Mouse (Mus musculus): ENCODE measurements around the gene 1700066M21Rik. TPM values are rescaled to one million over a fixed set of nuclear protein-coding genes. Genes with fewer than 3 reads are reported as not detected.

1700066M21Rik gene
- total RNA-seq, 2 experiments from 2014 or later = 3.1 to 4.7 TPM

GRCm38 (mm10) chr1:57390993-57391790, 13.8 kb downstream of the 1700066M21Rik start:
- intact Hi-C loops (cut with DNase I) = loop anchor here (5.0 kb wide), 1 partner anchor 1504 kb away; no protein-coding TSS in a partner anchor
- no peak for DNase-seq

DNA sequence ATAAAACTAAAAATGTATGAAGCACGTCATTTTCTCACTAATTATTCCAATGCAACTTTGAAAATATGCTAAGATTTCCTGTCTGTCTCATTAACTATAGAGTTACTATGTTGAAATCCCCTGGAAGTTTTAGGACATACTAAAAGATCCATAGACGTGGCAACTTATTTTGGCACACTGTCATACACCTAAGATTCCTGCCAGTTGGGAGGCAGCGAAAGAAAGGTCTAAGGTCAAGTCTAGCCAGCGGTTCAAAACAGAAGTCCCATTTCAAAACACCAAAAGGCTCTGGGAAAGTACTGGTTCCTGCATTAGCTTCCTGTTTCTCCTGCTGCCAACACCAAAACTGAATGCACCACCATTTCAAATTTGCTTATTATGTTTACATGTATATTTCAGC, 15.0 kb downstream of the 1700066M21Rik start:
- intact Hi-C loops (cut with DNase I) = loop anchor here (5.0 kb wide), 1 partner anchor 1505 kb away; no protein-coding TSS in a partner anchor
- DNase-seq = no peak

GRCm38 (mm10) chr1:57394051-57394450, 16.6 kb downstream of the 1700066M21Rik start:
- peak; percentile 34 to 71 for DNase-seq
- intact Hi-C loops (cut with DNase I) = loop anchor here (5.0 kb wide), 1 partner anchor 1507 kb away; no protein-coding TSS in a partner anchor

GRCm38 (mm10) chr1:57400321-57400720, 22.9 kb downstream of the 1700066M21Rik start:
- DNase-seq = no peak
- intact Hi-C loops (cut with DNase I) = no loop called here

DNA sequence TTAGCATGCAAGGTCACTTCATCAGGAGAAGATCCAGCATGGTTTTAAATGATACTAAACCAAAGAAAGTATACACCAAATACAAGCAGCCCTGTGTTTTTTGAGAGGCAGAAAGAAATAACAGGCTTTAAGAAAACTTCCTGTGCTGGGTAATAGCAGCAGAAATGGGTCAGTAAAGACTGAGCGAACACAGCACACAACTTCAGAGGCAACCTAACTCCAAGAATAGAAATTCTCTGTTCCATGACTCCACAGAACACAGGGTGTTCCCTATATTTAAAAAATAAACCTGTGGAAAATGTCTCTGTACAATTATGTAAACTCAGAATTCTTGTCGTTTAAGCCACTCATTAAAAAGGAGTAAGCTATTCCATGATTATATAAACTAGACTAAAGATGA, 23.5 kb downstream of the 1700066M21Rik start:
- no peak for DNase-seq
- intact Hi-C loops (cut with DNase I) = no loop called here

- DNase-seq = no peak
- intact Hi-C loops (cut with DNase I) = no loop called here
These were observed 24.7 kb downstream of the 1700066M21Rik start for GRCm38 (mm10) chr1:57402116-57402515.

DNA sequence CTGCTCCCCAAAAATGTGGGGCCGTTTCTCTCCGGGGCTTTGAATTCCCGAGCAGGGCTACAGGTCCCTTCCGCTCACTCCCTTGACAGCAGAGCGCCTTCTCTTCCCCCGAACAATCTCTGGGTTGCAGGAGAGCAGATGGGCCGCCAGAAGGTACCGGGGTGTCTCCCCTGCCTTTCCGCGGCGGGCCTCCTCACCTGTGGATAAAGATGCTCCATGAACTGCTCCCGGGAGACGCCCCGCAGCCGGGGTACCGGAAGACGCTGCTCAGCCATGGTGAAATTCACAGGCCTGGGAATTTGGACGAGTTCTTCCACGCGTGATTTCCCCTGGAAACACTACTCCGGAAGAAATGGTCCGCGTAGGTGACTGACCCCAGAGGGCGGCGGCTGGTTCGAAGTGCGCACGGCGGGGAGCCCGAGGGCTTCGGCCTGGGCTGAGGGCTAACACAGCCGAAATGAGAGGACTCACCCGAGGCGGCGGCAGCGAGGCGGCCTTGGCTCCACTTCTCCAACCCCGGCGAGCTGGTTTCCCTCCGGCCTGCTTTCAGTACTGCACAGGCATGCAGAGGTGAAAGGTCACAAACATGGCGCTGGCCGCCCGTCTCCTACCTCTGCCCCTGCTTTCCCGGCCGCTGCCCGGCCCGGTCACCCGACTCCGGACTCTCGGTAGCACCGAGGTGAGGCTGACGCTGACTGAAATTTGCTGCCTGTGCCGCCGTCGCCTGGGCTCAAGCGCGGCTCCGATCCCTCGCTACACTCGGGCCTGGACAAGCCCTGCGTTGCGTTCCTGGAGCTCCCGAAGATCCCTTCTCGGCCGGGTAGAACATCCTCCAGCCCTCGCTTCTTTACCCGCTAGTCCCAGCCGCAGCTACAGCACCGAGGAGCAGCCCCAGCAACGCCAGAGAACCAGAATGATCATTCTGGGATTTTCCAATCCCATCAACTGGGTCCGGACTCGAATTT, 29.0 kb downstream of the 1700066M21Rik start, which contains the start of the genes Maip1 and Tyw5:
Gene Maip1, plus strand, starts transcription at position 142 of the 965 bp plus-strand sequence.
Gene Tyw5, minus strand, starts transcription at position 915 of the 965 bp plus-strand sequence.
- DNase-seq = peak; percentile 89 to 91
- intact Hi-C loops (cut with DNase I) = loop anchor here (5.0 kb wide), 1 partner anchor 986 kb away; the partner anchor contains the start of gene Bzw1

- intact Hi-C loops (cut with DNase I) = loop anchor here (5.0 kb wide), 1 partner anchor 983 kb away; the partner anchor contains the start of gene Bzw1
- DNase-seq = no peak
These were observed 31.6 kb downstream of the 1700066M21Rik start for GRCm38 (mm10) chr1:57408994-57409393.

GRCm38 (mm10) chr1:57413397-57413796, 36.0 kb downstream of the 1700066M21Rik start:
- intact Hi-C loops (cut with DNase I) = no loop called here

GRCm38 (mm10) chr1:57423696-57424095, 46.3 kb downstream of the 1700066M21Rik start:
- DNase-seq = peak; percentile 39 to 42
- intact Hi-C loops (cut with DNase I) = loop anchor here (2.0 to 5.0 kb wide), 3 partner anchors 607 to 849 kb away; no protein-coding TSS in a partner anchor

More at GRCm38 (mm10) chr1:57413397-57413796, 36.0 kb downstream of the 1700066M21Rik start:
- DNase-seq = no peak

DNA sequence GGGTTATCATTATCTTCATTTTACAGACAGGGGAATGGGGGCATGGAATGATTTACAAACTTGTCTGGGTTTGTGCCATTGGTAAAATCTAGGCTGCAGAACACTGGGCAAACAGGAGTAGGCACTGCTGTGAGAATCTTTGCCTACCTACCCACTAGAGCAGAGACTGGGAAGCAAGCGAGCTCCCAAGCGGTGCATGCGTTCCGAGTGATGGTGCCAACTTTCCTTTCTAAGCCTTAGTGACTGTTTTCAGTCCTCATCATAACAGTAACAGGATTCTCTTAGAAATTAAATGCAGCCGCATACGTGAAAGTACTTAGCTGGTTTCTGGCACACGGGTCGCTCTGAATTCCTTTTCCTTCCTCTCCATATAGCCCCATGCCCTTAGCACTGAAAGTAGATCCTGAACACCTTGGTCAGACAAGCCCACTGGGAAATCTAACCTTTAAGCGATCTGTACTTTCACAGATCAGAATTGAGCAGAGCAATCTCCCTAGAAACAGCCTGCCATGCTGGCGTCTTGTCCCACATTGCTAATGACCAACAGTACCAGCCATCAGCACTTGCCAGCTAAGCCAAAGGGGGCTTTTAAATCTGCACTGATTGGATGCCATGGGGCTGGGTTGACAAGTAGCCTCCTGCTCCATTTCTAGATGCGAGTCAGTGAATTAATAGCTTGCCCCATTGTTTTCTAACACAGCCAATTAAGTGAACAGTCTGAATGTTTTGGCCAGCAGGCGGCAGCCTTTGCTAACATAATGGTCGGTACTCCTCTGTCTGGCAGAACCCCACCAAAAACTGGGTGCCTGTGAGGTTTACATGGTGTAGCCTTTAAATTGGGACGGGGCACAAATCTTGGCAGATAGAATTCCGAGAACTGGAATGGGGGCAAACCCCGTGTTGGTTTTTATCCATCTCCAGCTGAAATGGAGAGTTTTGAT, 51.2 kb downstream of the 1700066M21Rik start:
- intact Hi-C loops (cut with DNase I) = loop anchor here (1.0 to 5.0 kb wide), 3 partner anchors 346 to 539 kb away; partner anchors contain the start of gene Spats2l

GRCm38 (mm10) chr1:57429786-57430483, 52.5 kb downstream of the 1700066M21Rik start:
- peak; percentile 52 to 57 for DNase-seq
- intact Hi-C loops (cut with DNase I) = loop anchor here (1.0 to 5.0 kb wide), 3 partner anchors 345 to 537 kb away; partner anchors contain the start of gene Spats2l

More for the DNA sequence above, 51.2 kb downstream of the 1700066M21Rik start:
- peak; percentile 92 to 96 for DNase-seq

DNA sequence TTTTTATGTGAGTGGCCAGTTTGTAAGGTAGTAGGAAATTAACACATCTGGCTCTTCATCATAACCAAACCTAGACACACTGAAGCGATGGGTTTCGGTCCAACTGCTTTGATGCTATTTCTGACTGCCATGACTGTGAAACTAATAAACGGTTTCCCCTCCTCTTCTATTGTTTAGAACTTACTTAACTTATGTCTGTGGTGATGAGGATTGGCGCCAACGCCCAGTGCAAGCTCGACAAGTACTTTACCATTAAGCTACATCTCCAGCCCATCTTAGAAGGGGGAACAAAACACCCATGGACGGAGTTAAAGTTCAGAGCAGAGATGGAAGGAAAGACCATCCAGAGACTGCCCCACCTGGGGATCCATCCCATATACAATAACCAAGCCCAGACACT, 55.7 kb downstream of the 1700066M21Rik start:
- no peak for DNase-seq
- intact Hi-C loops (cut with DNase I) = no loop called here

Other genes starting within 250 kb of the 1700066M21Rik start
- 10 to 100 TPM; 11.7 to 11.9 TPM for gene Maip1, start 28.7 kb downstream of the 1700066M21Rik start, total RNA-seq (2021)
- 10 to 100 TPM in 1 of 2 experiments, 1 to 10 TPM in 1; 8.1 to 11.8 TPM for gene Tyw5, start 29.5 kb downstream of the 1700066M21Rik start, total RNA-seq (2021)

Measured in heart, postnatal 10 days (tissue).